Mouse (Mus musculus): ENCODE measurements around the gene Zscan4e. TPM values are rescaled to one million over a fixed set of nuclear protein-coding genes. Genes with fewer than 3 reads are reported as not detected.
"Not testable (repeated sequence)": the region's sequence is repeated elsewhere in the genome, so short reads cannot be mapped to it uniquely, and the experiment has no call there.

The Zscan4e gene
- polyA plus RNA-seq (2012; rRNA removed), result not detected in 2 replicates

DNA sequence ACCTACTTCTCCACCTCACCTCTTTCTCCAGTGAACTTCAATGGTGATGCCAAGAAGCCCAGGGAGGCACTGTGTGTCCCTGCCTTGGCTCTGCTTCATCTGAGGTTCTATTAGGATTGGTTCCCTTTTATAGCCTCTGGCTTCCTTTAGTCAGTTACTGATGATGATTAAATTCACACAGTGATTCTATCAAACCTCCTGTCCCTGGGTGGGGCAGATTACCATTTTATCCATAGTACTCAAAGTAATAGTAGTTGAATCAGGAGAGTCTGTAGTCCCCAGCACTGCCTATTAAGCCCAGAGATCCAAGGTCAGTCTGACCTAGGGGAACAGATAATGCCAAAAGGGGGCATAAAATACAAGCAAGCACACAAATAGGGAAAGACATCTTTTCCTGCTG lies at the start of gene Zscan4e:
Gene Zscan4e (minus strand): TSS at position 101 of the 400 bp plus-strand sequence.
- not testable (repeated sequence) for DNase-seq (ENCODE audit: low read depth, low spot score)

Other genes with a start within 250 kb of the Zscan4e start
- not detected in 2 replicates for gene Zscan4-ps1, start 241.0 kb downstream of the Zscan4e start, polyA plus RNA-seq (2012; rRNA removed)
- not detected in 2 replicates for gene Zscan4d, start 144.5 kb downstream of the Zscan4e start, polyA plus RNA-seq (2012; rRNA removed)
- not detected in 2 replicates for gene Zscan4f, start 87.2 kb upstream of the Zscan4e start, polyA plus RNA-seq (2012; rRNA removed)
- gene Zscan4-ps2, start 203.6 kb upstream of the Zscan4e start, polyA plus RNA-seq (2012; rRNA removed), result not detected in 2 replicates

All from large intestine, adult 2 months (tissue).